Mouse (Mus musculus) embryonic facial prominence, embryonic 14.5 days (tissue): ENCODE results near the gene Sv2c. TPM values are rescaled to one million over a fixed set of nuclear protein-coding genes. Genes with fewer than 3 reads are reported as not detected.

Experiments used
- ATAC-seq: fragments of 200-750 bp; cut with Nextera tagmentation; 2 replicates; pipeline ENCODE4 v1.8.0; 2017; ENCODE audit warnings: low read depth, moderate number of reproducible peaks, moderate TSS enrichment
- DNase-seq: peaks from one replicate; pipeline ENCODE4 v3.0.0-alpha.2; 2015; ENCODE audit warnings: low spot score
- H3K27ac ChIP-seq: fragments of 300-500 bp; sonication (generic); replicated peaks from 2 replicates; pipeline ENCODE4 v1.5.1; 2014; ENCODE audit warnings: low read depth, mild to moderate bottlenecking, low read length, moderate library complexity
- H3K27me3 ChIP-seq: fragments of 300-500 bp; sonication (generic); replicated peaks from 2 replicates; pipeline ENCODE4 v1.6.1; 2014; ENCODE audit warnings: low read length; ENCODE audit not compliant: control insufficient read depth, insufficient read depth
- H3K36me3 ChIP-seq: fragments of 300-500 bp; sonication (generic); 2 replicates; pipeline ENCODE4 v1.6.1; 2014; ENCODE audit warnings: low read length, mixed read lengths; ENCODE audit not compliant: control insufficient read depth, insufficient read depth
- H3K4me1 ChIP-seq: fragments of 300-500 bp; sonication (generic); 2 replicates; pipeline ENCODE4 v1.6.1; 2014; ENCODE audit warnings: antibody characterized with exemption, low read length; ENCODE audit not compliant: control insufficient read depth, insufficient read depth
- H3K4me2 ChIP-seq: fragments of 300-500 bp; sonication (generic); 2 replicates; pipeline ENCODE4 v1.6.1; 2014; ENCODE audit warnings: low read depth, mild to moderate bottlenecking, low read length, moderate library complexity, mixed read lengths
- H3K4me3 ChIP-seq: fragments of 300-500 bp; sonication (generic); 2 replicates; pipeline ENCODE4 v1.5.1; 2014; ENCODE audit warnings: low read depth, mild to moderate bottlenecking, low read length
- H3K9ac ChIP-seq: fragments of 300-500 bp; sonication (generic); 2 replicates; pipeline ENCODE4 v1.6.1; 2014; ENCODE audit warnings: low read depth, mild to moderate bottlenecking, low read length, moderate library complexity, mixed read lengths
- H3K9me3 ChIP-seq: fragments of 300-500 bp; sonication (generic); 2 replicates; pipeline ENCODE4 v1.6.1; 2016; ENCODE audit warnings: low read length; ENCODE audit not compliant: control insufficient read depth
- WGBS: fragments of 180-500 bp; shearing (Covaris S2); extraction: QIAGEN DNeasy Blood & Tissue Kit; methylation state at CpG from one replicate; pipeline ENCODE4 v1.1.7; 2014; 5-methylcytosine and 5-hydroxymethylcytosine counted together
- polyA plus RNA-seq: library from polyadenylated mRNA; unstranded; fragments of >200 nt; fragmentation: Nextera tagmentation; extraction: Ambion mirVana; gene quantifications from 2 replicates; pipeline ENCODE4 v1.2.1, GENCODE M21; 2014

Sv2c gene
- polyA plus RNA-seq, 1 experiment from 2014 or later = 5.6 TPM

- peak; percentile 48 for DNase-seq
- no peak overlapping the region for H3K27ac ChIP-seq
- no peaks in the 10 kb centered on the region; the same call in 1 of the 2 replicates for H3K9me3 ChIP-seq
- no peaks in the 10 kb centered on the region for H3K27me3 ChIP-seq
- H3K4me1 ChIP-seq = no peaks in the 10 kb centered on the region
- H3K9ac ChIP-seq = no peak overlapping the region
- no peak overlapping the region for H3K4me2 ChIP-seq
- whole genome bisulfite sequencing = 40% methylated on average over 4 of the region's 5 CpGs
- ATAC-seq = no peak
- H3K36me3 ChIP-seq = no peaks in the 10 kb centered on the region
- H3K4me3 ChIP-seq = no peak overlapping the region
Measured at GRCm38 (mm10) chr13:96002475-96002874, 129.9 kb downstream of the Sv2c start.

- H3K36me3 ChIP-seq = no peaks in the 10 kb centered on the region
- H3K4me2 ChIP-seq = no peak overlapping the region
- H3K4me3 ChIP-seq = no peak overlapping the region
- no peak for ATAC-seq
- H3K27ac ChIP-seq = no peak overlapping the region
- H3K27me3 ChIP-seq = no peaks in the 10 kb centered on the region
- DNase-seq = no peak
- 53% methylated on average over 10 of the region's 10 CpGs for WGBS
- no peaks in the 10 kb centered on the region for H3K4me1 ChIP-seq
- no peak overlapping the region for H3K9ac ChIP-seq
- H3K9me3 ChIP-seq = peaks cover 5% of the 10 kb centered on the region; the same call in 1 of the 2 replicates
Measured at GRCm38 (mm10) chr13:95999396-95999795, 133.0 kb downstream of the Sv2c start.

- no peak for DNase-seq
- Histone ChIP-seq H3K4me1 (no peaks in the 10 kb centered on the region), H3K9ac (no peak overlapping the region), H3K27me3 (no peaks in the 10 kb centered on the region), H3K4me2 (no peak overlapping the region), H3K4me3 (no peak overlapping the region), H3K27ac (no peak overlapping the region), H3K9me3 (peaks cover 5% of the 10 kb centered on the region; the same call in 1 of the 2 replicates), H3K36me3 (no peaks in the 10 kb centered on the region)
- WGBS = 44% methylated on average over 2 of the region's 2 CpGs
- ATAC-seq = no peak
Measured at GRCm38 (mm10) chr13:95997294-95997693, 135.1 kb downstream of the Sv2c start.

- DNase-seq (peak; percentile 60), ATAC-seq (0 out of 2 replicates have a peak, but pooled peaks have one; percentile 18)
- Histone ChIP-seq H3K36me3 (no peaks in the 10 kb centered on the region), H3K4me1 (no peaks in the 10 kb centered on the region), H3K9me3 (peaks cover 5% of the 10 kb centered on the region; the same call in 1 of the 2 replicates), H3K27ac (no peak overlapping the region), H3K4me3 (no peak overlapping the region), H3K4me2 (no peak overlapping the region), H3K9ac (no peak overlapping the region), H3K27me3 (no peaks in the 10 kb centered on the region)
- 66% methylated on average over 27 of the region's 27 CpGs for WGBS
Measured at GRCm38 (mm10) chr13:95994705-95995703, 137.4 kb downstream of the Sv2c start.

- H3K4me1 ChIP-seq = no peaks in the 10 kb centered on the region
- no peak for ATAC-seq
- WGBS = 85% methylated on average over 9 of the region's 9 CpGs
Measured at GRCm38 (mm10) chr13:95988181-95988580, 144.2 kb downstream of the Sv2c start.

GRCm38 (mm10) chr13:95987147-95987546, 145.2 kb downstream of the Sv2c start:
- Histone ChIP-seq H3K4me3 (no peak overlapping the region), H3K4me2 (no peak overlapping the region), H3K9me3 (no peaks in the 10 kb centered on the region), H3K27ac (no peak overlapping the region), H3K4me1 (no peaks in the 10 kb centered on the region), H3K9ac (no peak overlapping the region), H3K27me3 (no peaks in the 10 kb centered on the region), H3K36me3 (no peaks in the 10 kb centered on the region)
- no peak for ATAC-seq
- 77% methylated on average over 5 of the region's 5 CpGs for WGBS
- no peak for DNase-seq

More at GRCm38 (mm10) chr13:95988181-95988580, 144.2 kb downstream of the Sv2c start:
- no peaks in the 10 kb centered on the region for H3K9me3 ChIP-seq
- no peak overlapping the region for H3K9ac ChIP-seq
- H3K4me3 ChIP-seq = no peak overlapping the region
- no peak for DNase-seq
- no peaks in the 10 kb centered on the region for H3K36me3 ChIP-seq
- no peak overlapping the region for H3K4me2 ChIP-seq
- no peaks in the 10 kb centered on the region for H3K27me3 ChIP-seq
- H3K27ac ChIP-seq = no peak overlapping the region

- no peaks in the 10 kb centered on the region for H3K9me3 ChIP-seq
- no peak overlapping the region for H3K4me2 ChIP-seq
- H3K27me3 ChIP-seq = no peaks in the 10 kb centered on the region
- ATAC-seq = no peak
- no peaks in the 10 kb centered on the region for H3K4me1 ChIP-seq
- no peaks in the 10 kb centered on the region for H3K36me3 ChIP-seq
- no peak overlapping the region for H3K9ac ChIP-seq
- 75% methylated on average over 13 of the region's 13 CpGs for WGBS
- H3K27ac ChIP-seq = no peak overlapping the region
- H3K4me3 ChIP-seq = no peak overlapping the region
- DNase-seq = no peak
Measured at GRCm38 (mm10) chr13:95986375-95986774, 146.0 kb downstream of the Sv2c start.

- Histone ChIP-seq H3K4me3 (no peak overlapping the region), H3K4me2 (no peak overlapping the region), H3K9me3 (no peaks in the 10 kb centered on the region), H3K9ac (no peak overlapping the region), H3K4me1 (no peaks in the 10 kb centered on the region), H3K27ac (no peak overlapping the region), H3K36me3 (no peaks in the 10 kb centered on the region), H3K27me3 (no peaks in the 10 kb centered on the region)
- 68% methylated on average over 10 of the region's 10 CpGs for WGBS
- ATAC-seq (no peak), DNase-seq (no peak)
Measured at GRCm38 (mm10) chr13:95975225-95975624, 157.2 kb downstream of the Sv2c start.
